Mouse (Mus musculus) G1E (cell line): ENCODE measurements around the gene Tuba1b.

Experiments
- CTCF ChIP-seq: IDR thresholded peaks from 2 replicates; pipeline ENCODE4 v1.5.1; 2012; ENCODE audit warnings: low read depth, low read length, inconsistent platforms, mixed read lengths
- GATA1 ChIP-seq: IDR thresholded peaks from 2 replicates; pipeline ENCODE4 v1.6.1; 2012; ENCODE audit warnings: borderline replicate concordance, low read length, inconsistent platforms, mixed read lengths
- GATA2 ChIP-seq: IDR thresholded peaks from 2 replicates; pipeline ENCODE4 v1.6.1; 2012; ENCODE audit warnings: low read depth, low read length, inconsistent platforms, borderline replicate concordance
- POLR2AphosphoS5 ChIP-seq: IDR thresholded peaks from 2 replicates; pipeline ENCODE4 v1.6.1; 2012; ENCODE audit warnings: low read depth, low read length, inconsistent platforms; ENCODE audit not compliant: insufficient replicate concordance
- TAL1 ChIP-seq: conservative IDR thresholded peaks from 2 replicates; pipeline ENCODE4 v1.6.1; 2012; ENCODE audit warnings: low read depth, low read length, inconsistent platforms, mixed read lengths

DNA sequence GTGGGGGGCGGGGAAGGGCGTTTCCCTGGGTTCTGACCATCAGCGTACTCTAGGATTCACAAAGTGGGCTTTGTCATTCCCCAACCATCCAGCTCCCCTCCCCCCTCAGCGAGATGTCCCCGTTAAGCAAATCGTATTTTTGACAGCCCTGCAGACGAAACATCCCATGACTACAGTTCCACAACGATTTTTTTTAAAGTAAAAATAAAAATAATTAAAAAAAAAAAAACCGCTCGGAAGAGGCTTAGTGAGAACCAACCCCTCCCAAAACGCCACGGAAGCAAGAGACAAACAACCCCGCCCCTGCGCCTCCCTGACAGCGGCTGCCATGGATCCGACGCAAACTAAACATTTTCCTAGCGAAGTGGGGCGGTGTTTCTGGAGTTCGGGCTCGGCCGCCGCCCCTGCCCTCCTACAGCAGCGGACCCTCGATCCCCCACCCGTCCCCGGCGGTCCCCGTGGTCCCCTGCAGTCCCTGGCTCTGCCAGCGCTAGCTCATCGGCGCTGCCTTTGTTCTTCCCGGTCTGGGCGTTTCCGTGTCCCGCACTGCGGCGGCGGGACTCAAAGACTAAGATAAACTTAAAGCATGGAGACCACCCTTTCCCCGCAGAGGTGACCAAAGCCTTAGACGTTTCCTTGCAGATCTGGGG is 18.5 kb upstream of the Tuba1b start:
- TF ChIP-seq CTCF (no peak), GATA1 (no peak), TAL1 (no peak), GATA2 (no peak), POLR2AphosphoS5 (no peak)
